ENCODE assay signal across 10 mouse cellular contexts in the genomic region with DNA sequence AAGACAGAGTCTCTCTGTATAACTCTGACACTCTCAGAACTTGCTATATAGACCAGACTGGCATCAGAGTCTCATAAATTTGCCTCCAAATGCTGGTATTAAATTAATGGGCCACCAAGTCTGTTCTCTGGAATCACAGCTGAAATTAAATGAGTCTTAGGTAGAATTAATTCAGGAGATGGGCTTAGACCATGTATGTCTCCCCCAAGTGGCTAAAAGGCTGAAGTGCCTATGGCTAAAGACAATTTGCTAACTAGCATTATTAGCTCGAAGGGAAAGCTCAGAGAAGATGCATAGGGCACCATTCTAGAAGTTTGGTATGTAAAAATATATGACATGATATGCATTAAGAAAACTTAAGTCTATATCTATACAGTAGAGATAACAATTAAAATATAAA. TPM values are rescaled to one million over a fixed set of nuclear protein-coding genes. Genes with fewer than 3 reads are reported as not detected.
DNase-seq lines count a peak whose midpoint lies in the region; ATAC-seq lines count a peak whose summit lies in the region.
"Had no signal": no experiment of that assay in that cellular context is flagged by ENCODE, and none has a peak within 500 bp of the region (broad histone marks: within the 10 kb centered on the region; RNA-seq: fewer than 3 reads in every experiment).

No protein-coding gene starts in this region.

- H3K27me3 ChIP-seq in embryonic facial prominence, embryonic 10.5 days (replicated peaks; ENCODE audit: low read depth, poor library complexity, severe bottlenecking): no peaks in the 10 kb centered on the region
- H3K27me3 ChIP-seq in midbrain, embryonic 16.5 days (ENCODE audit: control insufficient read depth, insufficient read depth, low read depth, low read length): no peaks in the 10 kb centered on the region
- H3K27me3 ChIP-seq: hindbrain, embryonic 15.5 days had no signal

- no peak overlapping the region for H3K9ac ChIP-seq in midbrain, embryonic 16.5 days (ENCODE audit: low read depth, low read length)
- H3K9ac ChIP-seq: hindbrain, embryonic 15.5 days had no signal

- H3K9me3 ChIP-seq in embryonic facial prominence, embryonic 10.5 days: no peaks in the 10 kb centered on the region
- no peaks in the 10 kb centered on the region for H3K9me3 ChIP-seq in midbrain, embryonic 16.5 days (replicated peaks; ENCODE audit: control insufficient read depth, low read length, poor library complexity, severe bottlenecking)
- H3K9me3 ChIP-seq: hindbrain, embryonic 15.5 days had no signal

- peaks cover 5% of the 10 kb centered on the region for H3K4me1 ChIP-seq in embryonic facial prominence, embryonic 10.5 days
- H3K4me1 ChIP-seq in midbrain, embryonic 16.5 days (ENCODE audit: control insufficient read depth, insufficient read depth, low read length): no peaks in the 10 kb centered on the region
- H3K4me1 ChIP-seq: hindbrain, embryonic 15.5 days had no signal

- H3K36me3 ChIP-seq in embryonic facial prominence, embryonic 10.5 days (replicated peaks): peaks cover 7% of the 10 kb centered on the region
- no peaks in the 10 kb centered on the region for H3K36me3 ChIP-seq in midbrain, embryonic 16.5 days (ENCODE audit: control insufficient read depth, insufficient read depth, low read length)

- ATAC-seq in midbrain, embryonic 16.5 days: peak; percentile 62; the same call in 1 of the 2 replicates

- intact Hi-C loops in heart, postnatal 10 days (cut with DNase I): loop anchor here (1.0 kb wide), 1 partner anchor 251 kb away; no protein-coding TSS in a partner anchor
- intact Hi-C loops in heart, postnatal 25 days (cut with DNase I): loop anchor here (1.0 kb wide), 1 partner anchor 251 kb away; no protein-coding TSS in a partner anchor

- WGBS in embryonic facial prominence, embryonic 10.5 days: 51% methylated on average over 1 of the region's 1 CpGs
- WGBS in midbrain, embryonic 16.5 days: 41% methylated on average over 1 of the region's 1 CpGs

- no peak overlapping the region for H3K4me2 ChIP-seq in midbrain, embryonic 16.5 days (ENCODE audit: low read length)
- H3K4me2 ChIP-seq: hindbrain, embryonic 15.5 days had no signal

- peak; percentile 35 to 60 for DNase-seq in heart, postnatal 10 days
- DNase-seq in heart, postnatal 25 days (ENCODE audit: low spot score): no peak
- DNase-seq in 416B (ENCODE audit: low read depth): peak; percentile 64
- DNase-seq in Muller cell, postnatal 12 days (ENCODE audit: inconsistent ontology term): peak; percentile 22
- DNase-seq in embryonic facial prominence, embryonic 10.5 days (ENCODE audit: low spot score): peak; percentile 14
- DNase-seq in kidney, postnatal 14 days: peak; percentile 51
- no peak for DNase-seq in spleen, adult 18-20 months

- H3K27ac ChIP-seq in embryonic facial prominence, embryonic 10.5 days (replicated peaks): no peak overlapping the region
- H3K27ac ChIP-seq in midbrain, embryonic 16.5 days (ENCODE audit: low read length): no peak overlapping the region
- H3K27ac ChIP-seq: hindbrain, embryonic 15.5 days had no signal

- no peak overlapping the region for H3K4me3 ChIP-seq in embryonic facial prominence, embryonic 10.5 days
- H3K4me3 ChIP-seq in midbrain, embryonic 16.5 days (ENCODE audit: low read depth, low read length): no peak overlapping the region
- H3K4me3 ChIP-seq: hindbrain, embryonic 15.5 days had no signal

RNA-seq across cellular contexts. Expression of a gene that starts 29.7 kb away (rescaled TPM):
- 10 to 100 TPM; 16.4 to 18.4 TPM for total RNA-seq in heart, postnatal 10 days (2021)
- 10 to 100 TPM; 13.3 to 15.2 TPM for total RNA-seq in heart, postnatal 25 days (2021)
- polyA plus RNA-seq in embryonic facial prominence, embryonic 10.5 days (2016; fragmentation: Nextera tagmentation; extraction: Ambion mirVana): 84.4 and 85.0 TPM in 2 replicates
- polyA plus RNA-seq in midbrain, embryonic 16.5 days (2015; fragmentation: Nextera tagmentation; extraction: Ambion mirVana): 114 and 119 TPM in 2 replicates

RNA-seq across cellular contexts. Expression of a gene that starts 30.2 kb away (rescaled TPM):
- under 1 TPM in 1 of 2 experiments, not detected in 1; 0.45 TPM for total RNA-seq in heart, postnatal 10 days (2021)
- not detected for total RNA-seq in heart, postnatal 25 days (2021)
- 0.36 and 0.56 TPM in 2 replicates for polyA plus RNA-seq in embryonic facial prominence, embryonic 10.5 days (2016; fragmentation: Nextera tagmentation; extraction: Ambion mirVana)
- polyA plus RNA-seq in midbrain, embryonic 16.5 days (2015; fragmentation: Nextera tagmentation; extraction: Ambion mirVana): 0.51 and 0.94 TPM in 2 replicates
- total RNA-seq: neutrophil, adult 5-6 weeks had no signal

RNA-seq across cellular contexts. Expression of a gene that starts 54.8 kb away (rescaled TPM):
- total RNA-seq in heart, postnatal 10 days (2021): 10 to 100 TPM; 30.3 to 33.6 TPM
- total RNA-seq in heart, postnatal 25 days (2021): 10 to 100 TPM; 19.7 to 21.2 TPM
- 18.9 and 24.6 TPM in 2 replicates for polyA plus RNA-seq in embryonic facial prominence, embryonic 10.5 days (2016; fragmentation: Nextera tagmentation; extraction: Ambion mirVana)
- polyA plus RNA-seq in midbrain, embryonic 16.5 days (2015; fragmentation: Nextera tagmentation; extraction: Ambion mirVana): 8.6 and 11.8 TPM in 2 replicates

RNA-seq across cellular contexts. Expression of a gene that starts 57.0 kb away (rescaled TPM):
- 10 to 100 TPM; 21.3 to 24.3 TPM for total RNA-seq in heart, postnatal 10 days (2021)
- total RNA-seq in heart, postnatal 25 days (2021): 10 to 100 TPM; 17.8 to 20.7 TPM
- polyA plus RNA-seq in embryonic facial prominence, embryonic 10.5 days (2016; fragmentation: Nextera tagmentation; extraction: Ambion mirVana): 12.0 TPM in 2 replicates
- polyA plus RNA-seq in midbrain, embryonic 16.5 days (2015; fragmentation: Nextera tagmentation; extraction: Ambion mirVana): 5.5 and 6.8 TPM in 2 replicates

Comparison
In these comparisons a context has a peak if more than half of its experiments do, and no peak if none do; other contexts are left out.
1. DNase-seq: peak in heart, postnatal 10 days (2 of 2), 416B (single experiment), Muller cell, postnatal 12 days (single experiment), embryonic facial prominence, embryonic 10.5 days (single experiment) and kidney, postnatal 14 days (single experiment); none in heart, postnatal 25 days (single experiment) and spleen, adult 18-20 months (0 of 2).